Mouse (Mus musculus) ES-Bruce4 (cell line): ENCODE results near the gene Ola1.

ENCODE experiments used
- CTCF ChIP-seq: IDR thresholded peaks from one replicate; pipeline ENCODE4 v1.8.1; 2011; ENCODE audit warnings: low read depth, low read length
- EP300 ChIP-seq: IDR thresholded peaks from 2 replicates; pipeline ENCODE4 v1.6.1; 2011; ENCODE audit warnings: low read depth, low read length; ENCODE audit not compliant: insufficient read depth

GRCm38 (mm10) chr2:73146111-73146510 is 72.6 kb downstream of the Ola1 start:
- TF ChIP-seq EP300 (no peak), CTCF (no peak)
